20 mouse cellular contexts compared by ENCODE assay signal in the genomic region with DNA sequence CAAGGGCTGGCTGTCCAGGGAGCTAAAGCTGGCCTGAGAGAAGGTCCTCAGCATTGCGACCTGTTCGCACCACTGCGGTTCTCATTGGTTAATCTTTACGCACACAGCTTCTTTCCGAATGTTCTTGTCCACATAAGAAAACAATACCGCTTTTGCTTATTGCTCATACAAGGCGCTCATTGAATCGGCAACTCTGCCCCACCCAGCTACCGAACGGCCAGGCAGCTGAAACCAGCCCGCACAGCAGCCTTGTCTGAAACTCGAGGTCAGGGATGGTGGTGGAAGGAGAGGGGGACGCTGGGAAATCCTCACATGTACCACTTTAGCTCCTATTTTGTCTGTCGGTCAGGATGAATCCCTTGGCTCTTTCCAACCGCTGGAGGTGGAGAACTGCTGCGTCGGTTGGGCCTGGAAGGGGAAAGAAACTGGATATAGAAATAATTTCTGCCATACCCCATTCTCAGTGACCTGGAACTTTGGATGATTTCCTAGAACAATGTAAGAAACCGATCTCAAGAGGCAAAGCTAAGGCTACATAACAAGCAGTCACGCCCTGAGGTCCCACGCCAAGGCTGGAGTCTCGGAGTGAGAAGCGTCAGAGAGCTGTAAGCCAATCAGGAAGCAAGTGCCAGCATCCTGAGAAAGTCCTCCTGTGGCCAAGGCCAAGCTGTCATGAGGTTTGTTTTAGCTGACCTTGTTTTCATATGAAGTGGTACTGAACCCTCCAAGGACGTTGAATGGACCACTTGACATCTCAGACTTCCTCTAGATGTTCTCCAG.
DNase-seq lines count a peak whose midpoint lies in the region; TF ChIP-seq lines count a peak whose summit lies in the region.
"Had no signal": no experiment of that assay in that cellular context is flagged by ENCODE, and none has a peak within 500 bp of the region (broad histone marks: within the 10 kb centered on the region; RNA-seq: fewer than 3 reads in every experiment).

No protein-coding gene starts in this region.

- peak overlapping the region; percentile 92 for H3K4me3 ChIP-seq in testis, adult 2 months (ENCODE audit: control insufficient read depth, low read depth, low read length)
- H3K4me3 ChIP-seq in ES-E14 (ENCODE audit: insufficient read depth in 1 of 2, low read depth in 1 of 2, low read length in 2 of 2, poor library complexity in 1 of 2, severe bottlenecking in 1 of 2), result no peak overlapping the region; a peak in 1 of 4 replicates
- H3K4me3 ChIP-seq: embryonic facial prominence, embryonic 12.5 days; forebrain, embryonic 12.5 days; heart, embryonic 10.5 days; hindbrain, embryonic 13.5 days had no signal

- no peaks in the 10 kb centered on the region for H3K36me3 ChIP-seq in testis, adult 2 months (ENCODE audit: control insufficient read depth, insufficient read depth, low read length)
- H3K36me3 ChIP-seq in ES-E14 (ENCODE audit: control insufficient read depth, insufficient read depth, low read length, poor library complexity, severe bottlenecking), result no peaks in the 10 kb centered on the region
- H3K36me3 ChIP-seq: embryonic facial prominence, embryonic 12.5 days; forebrain, embryonic 12.5 days; heart, embryonic 10.5 days; hindbrain, embryonic 13.5 days had no signal

- DNase-seq in testis, postnatal 10 days (ENCODE audit: low spot score), result no peak
- DNase-seq in ES-E14 (ENCODE audit: low read depth, low spot score), result no peak
- peak; percentile 32 to 38 for DNase-seq in gastrocnemius, adult 8-10 months (ENCODE audit: low spot score in 2 of 2)
- DNase-seq in skeletal muscle tissue, adult 2 months (ENCODE audit: low read depth, low spot score), result peak; percentile 36
- no peak for DNase-seq in frontal cortex, postnatal 25 days (ENCODE audit: low spot score in 2 of 2)
- no peak for DNase-seq in spleen, adult 18-20 months
- DNase-seq in heart, postnatal 10 days, result no peak
- DNase-seq: adrenal gland, postnatal 14 days; cerebellum, adult 8-10 months; cerebellum, postnatal 14 days; embryo, embryonic 11 days; heart, postnatal 14 days; kidney, adult 11 months; kidney, adult 9 months had no signal

- peaks cover 6% of the 10 kb centered on the region for H3K4me1 ChIP-seq in testis, adult 2 months (ENCODE audit: control insufficient read depth, insufficient read depth, low read length)
- H3K4me1 ChIP-seq in ES-E14 (ENCODE audit: control insufficient read depth in 2 of 2, insufficient read depth in 2 of 2, low read length in 2 of 2, poor library complexity in 1 of 2), result peaks cover 7 to 28% of the 10 kb centered on the region in 2 experiments
- H3K4me1 ChIP-seq: hindbrain, embryonic 13.5 days had no signal

- H3K27ac ChIP-seq in testis, adult 2 months (ENCODE audit: control insufficient read depth, insufficient read depth, low read depth, low read length), result peak overlapping the region; percentile 3; the same call in 1 of the 2 replicates
- H3K27ac ChIP-seq in ES-E14 (ENCODE audit: insufficient read depth, low read depth, low read length, poor library complexity, severe bottlenecking), result peak overlapping the region; percentile 46; the same call in 1 of the 2 replicates
- H3K27ac ChIP-seq: embryonic facial prominence, embryonic 12.5 days; forebrain, embryonic 12.5 days; heart, embryonic 10.5 days; hindbrain, embryonic 13.5 days; hindbrain, postnatal 0 days had no signal

- H3K9ac ChIP-seq in ES-E14 (ENCODE audit: insufficient read depth, low read depth, low read length, poor library complexity, severe bottlenecking), result peak overlapping the region; percentile 30; the same call in 1 of the 2 replicates
- H3K9ac ChIP-seq: embryonic facial prominence, embryonic 12.5 days; forebrain, embryonic 12.5 days; hindbrain, embryonic 13.5 days had no signal

- in situ Hi-C loops in ES-E14 (cut with MboI; ENCODE audit: low sequenced_read_pairs in 2 of 2, unreplicated experiment in 2 of 2), result no loop called here

- H3K9me3 ChIP-seq in ES-E14 (ENCODE audit: control insufficient read depth, insufficient read depth, low read depth, low read length), result no peaks in the 10 kb centered on the region
- H3K9me3 ChIP-seq: embryonic facial prominence, embryonic 12.5 days; forebrain, embryonic 12.5 days; heart, embryonic 10.5 days; hindbrain, embryonic 13.5 days had no signal

- TF ChIP-seq POLR2A in testis, adult 2 months (IDR thresholded peaks at IDR 0.05; ENCODE audit: control insufficient read depth, low read depth, low read length), result no peak

- intact Hi-C loops in heart, postnatal 10 days (cut with DNase I), result no loop called here

- H3K27me3 ChIP-seq in testis, adult 2 months (ENCODE audit: control insufficient read depth, insufficient read depth, low read length), result no peaks in the 10 kb centered on the region
- H3K27me3 ChIP-seq: embryonic facial prominence, embryonic 12.5 days; forebrain, embryonic 12.5 days; hindbrain, embryonic 13.5 days had no signal

- no peak for TF ChIP-seq CTCF in testis, adult 2 months (IDR thresholded peaks at IDR 0.05; ENCODE audit: control insufficient read depth, insufficient read depth, insufficient replicate concordance, low read depth, low read length)

TF ChIP-seq in ES-E14, 5 proteins besides CTCF, POLR2A, EP300 and RAD21:
- TF ChIP-seq ZNF384 (IDR thresholded peaks at IDR 0.05; ENCODE audit: low read depth, low read length) (no peak), HCFC1 (IDR thresholded peaks at IDR 0.05; ENCODE audit: borderline replicate concordance, insufficient read depth, low read length) (no peak), ZC3H11A (IDR thresholded peaks at IDR 0.05; ENCODE audit: borderline replicate concordance, low read depth, low read length) (no peak), MAFK (IDR thresholded peaks at IDR 0.05; ENCODE audit: insufficient read depth, low read depth, low read length) (no peak), CHD2 (IDR thresholded peaks at IDR 0.05; ENCODE audit: low read depth, low read length) (no peak)

Comparison
In these comparisons a context has a peak if more than half of its experiments do, and no peak if none do; other contexts are left out.
1. DNase-seq: peak in gastrocnemius, adult 8-10 months (2 of 2) and skeletal muscle tissue, adult 2 months (single experiment); none in testis, postnatal 10 days (single experiment), ES-E14 (single experiment), frontal cortex, postnatal 25 days (0 of 2), spleen, adult 18-20 months (0 of 2) and heart, postnatal 10 days (0 of 2).